Mouse (Mus musculus): ENCODE results near the gene Gm26920. TPM values are rescaled to one million over a fixed set of nuclear protein-coding genes. Genes with fewer than 3 reads are reported as not detected.
A peak's percentile ranks its signal among the peaks of the same experiment; 100 is the strongest.

Gene Gm26920
- total and polyA plus RNA-seq, 3 experiments: not detected

- Histone ChIP-seq H3K4me1 (ENCODE audit: control insufficient read depth in 1 of 2, insufficient read depth in 2 of 2) (peaks cover 7 to 29% of the 10 kb centered on the region in 2 experiments), H3K36me3 (replicated peaks in 1 of 2; ENCODE audit: control insufficient read depth in 1 of 2, insufficient read depth in 1 of 2, low read length in 1 of 2) (peaks cover 24 to 51% of the 10 kb centered on the region in 2 experiments), H3K27me3 (replicated peaks) (no peaks in the 10 kb centered on the region), H3K79me2 (replicated peaks; ENCODE audit: control insufficient read depth, extremely low read depth, insufficient read depth, poor library complexity, severe bottlenecking) (peaks cover 8% of the 10 kb centered on the region; the same call in 1 of the 2 replicates), H3K9me3 (replicated peaks; ENCODE audit: low read length) (peaks cover 16% of the 10 kb centered on the region), H3K9ac (ENCODE audit: insufficient read depth, low read depth) (no peak overlapping the region; the same call in 1 of the 2 replicates), H3K27ac (ENCODE audit: insufficient read depth, low read depth) (no peak overlapping the region), H3K4me3 (replicated peaks in 1 of 3; ENCODE audit: low read depth in 2 of 3, low read length in 2 of 3, poor library complexity in 1 of 3) (peak overlapping the region; percentile 33 to 46 (median 40)), H3K4me2 (ENCODE audit: insufficient read depth, low read depth, poor library complexity, severe bottlenecking) (peak overlapping the region; percentile 24; the same call in 1 of the 2 replicates)
- dilution Hi-C loops (cut with MboI; ENCODE audit: extremely low pct_ligation_motif_present, extremely low pct_unique_long_range_greater_than_20kb, low sequenced_read_pairs): no loop called here
- in situ Hi-C loops (cut with MboI; ENCODE audit: low pct_ligation_motif_present, low pct_unique_long_range_greater_than_20kb, low sequenced_read_pairs): no loop called here
- DNase-seq (ENCODE audit: extremely low read depth): peak; percentile 72
- TF ChIP-seq NRF1 (IDR thresholded peaks at IDR 0.05; ENCODE audit: low read depth, low read length): peak; percentile 87
- peak; percentile 22; the same call in 1 of the 2 replicates for TF ChIP-seq POLR2A (IDR thresholded peaks at IDR 0.05; ENCODE audit: low read depth, low read length)
- TF ChIP-seq USF1 (IDR thresholded peaks at IDR 0.05; ENCODE audit: low read depth, low read length): no peak
- TF ChIP-seq ELF1 (IDR thresholded peaks at IDR 0.05; ENCODE audit: low read depth, low read length): peak; percentile 70
- no peak for TF ChIP-seq SIN3A (IDR thresholded peaks at IDR 0.05; ENCODE audit: low read length)
- TF ChIP-seq JUND (conservative IDR thresholded peaks at IDR 0.05; ENCODE audit: low read depth, low read length): no peak
- no peak for TF ChIP-seq GABPA (IDR thresholded peaks at IDR 0.05; ENCODE audit: insufficient replicate concordance, low read depth, low read length)
- no peak; the same call in 1 of the 2 replicates for TF ChIP-seq HCFC1 (IDR thresholded peaks at IDR 0.05; ENCODE audit: low read depth, low read length)
- no peak for TF ChIP-seq CHD1 (IDR thresholded peaks at IDR 0.05; ENCODE audit: low read depth, low read length)
- no peak for TF ChIP-seq USF2 (conservative IDR thresholded peaks at IDR 0.05; ENCODE audit: low read depth, low read length)
- no peak for TF ChIP-seq POLR2AphosphoS2 (IDR thresholded peaks at IDR 0.05; ENCODE audit: low read depth, low read length)
These were observed 9.1 kb upstream of the Gm26920 start for GRCm38 (mm10) chr7:30099297-30099696.

GRCm38 (mm10) chr7:30095551-30096125 is 5.4 kb upstream of the Gm26920 start:
- no peaks in the 10 kb centered on the region for H3K27me3 ChIP-seq (replicated peaks)
- in situ Hi-C loops (cut with MboI; ENCODE audit: low pct_ligation_motif_present, low pct_unique_long_range_greater_than_20kb, low sequenced_read_pairs) (no loop called here), dilution Hi-C loops (cut with MboI; ENCODE audit: extremely low pct_ligation_motif_present, extremely low pct_unique_long_range_greater_than_20kb, low sequenced_read_pairs) (no loop called here)
- DNase-seq (ENCODE audit: extremely low read depth): no peak
- no peaks in the 10 kb centered on the region for H3K9me3 ChIP-seq (replicated peaks; ENCODE audit: low read length)
- TF ChIP-seq ZKSCAN1 (IDR thresholded peaks at IDR 0.05; ENCODE audit: borderline replicate concordance, low read depth, low read length) (no peak), ETS1 (conservative IDR thresholded peaks at IDR 0.05; ENCODE audit: low read depth, low read length) (no peak), ZNF384 (IDR thresholded peaks at IDR 0.05; ENCODE audit: low read depth, low read length) (no peak), CHD1 (IDR thresholded peaks at IDR 0.05; ENCODE audit: low read depth, low read length) (0 out of 2 replicates have a peak, but pooled peaks have one; percentile 42)
- H3K27ac ChIP-seq (ENCODE audit: insufficient read depth, low read depth): no peak overlapping the region
- H3K36me3 ChIP-seq (replicated peaks in 1 of 2; ENCODE audit: control insufficient read depth in 1 of 2, insufficient read depth in 1 of 2, low read length in 1 of 2): peaks cover 3 to 24% of the 10 kb centered on the region in 2 experiments
- peaks cover 11 to 42% of the 10 kb centered on the region in 2 experiments for H3K4me1 ChIP-seq (ENCODE audit: control insufficient read depth in 1 of 2, insufficient read depth in 2 of 2)
- H3K9ac ChIP-seq (ENCODE audit: insufficient read depth, low read depth): peak overlapping the region; percentile 91; the same call in 1 of the 2 replicates
- peak overlapping the region; percentile 55 to 73 (median 68) for H3K4me3 ChIP-seq (replicated peaks in 1 of 3; ENCODE audit: low read depth in 2 of 3, low read length in 2 of 3, poor library complexity in 1 of 3)
- peak overlapping the region; percentile 64 for H3K4me2 ChIP-seq (ENCODE audit: insufficient read depth, low read depth, poor library complexity, severe bottlenecking)
- peaks cover 8% of the 10 kb centered on the region; the same call in 1 of the 2 replicates for H3K79me2 ChIP-seq (replicated peaks; ENCODE audit: control insufficient read depth, extremely low read depth, insufficient read depth, poor library complexity, severe bottlenecking)
